In genomic region chr4:63752687-63753523, GRCm38 (mm10) we compare ENCODE assay signal across 8 mouse cellular contexts. TPM values are rescaled to one million over a fixed set of nuclear protein-coding genes. Genes with fewer than 3 reads are reported as not detected.
DNase-seq lines count a peak whose midpoint lies in the region; ATAC-seq and TF ChIP-seq lines count a peak whose summit lies in the region.

No protein-coding gene starts in this region.

- H3K4me3 ChIP-seq in heart, adult 2 months: no peak overlapping the region
- H3K4me3 ChIP-seq in kidney, embryonic 14.5 days (ENCODE audit: low read length): no peak overlapping the region
- H3K4me3 ChIP-seq in stomach, embryonic 15.5 days (replicated peaks): no peak overlapping the region
- H3K4me3 ChIP-seq in midbrain, embryonic 13.5 days (replicated peaks): no peak overlapping the region

- intact Hi-C loops in left cerebral cortex, postnatal 14 days (cut with DNase I): no loop called here
- intact Hi-C loops in heart, adult 2 months (cut with DNase I): no loop called here

- H3K4me2 ChIP-seq in kidney, embryonic 14.5 days (replicated peaks; ENCODE audit: low read depth, low read length): no peak overlapping the region
- H3K4me2 ChIP-seq in stomach, embryonic 15.5 days: no peak overlapping the region
- H3K4me2 ChIP-seq in midbrain, embryonic 13.5 days (replicated peaks): no peak overlapping the region

- no peaks in the 10 kb centered on the region for H3K79me2 ChIP-seq in heart, adult 2 months (replicated peaks; ENCODE audit: control insufficient read depth, insufficient read depth, low read length)

- H3K27me3 ChIP-seq in heart, adult 2 months (ENCODE audit: control insufficient read depth, insufficient read depth, low read length): no peaks in the 10 kb centered on the region
- H3K27me3 ChIP-seq in kidney, embryonic 14.5 days (ENCODE audit: control insufficient read depth, insufficient read depth, low read length): no peaks in the 10 kb centered on the region
- no peaks in the 10 kb centered on the region for H3K27me3 ChIP-seq in stomach, embryonic 15.5 days (replicated peaks)
- H3K27me3 ChIP-seq in midbrain, embryonic 13.5 days: no peaks in the 10 kb centered on the region; the same call in 1 of the 2 replicates

- TF ChIP-seq CTCF in heart, adult 2 months (IDR thresholded peaks at IDR 0.05): peak; percentile 16; the same call in 1 of the 2 replicates

- H3K4me1 ChIP-seq in heart, adult 2 months (ENCODE audit: control insufficient read depth, insufficient read depth, low read length): no peaks in the 10 kb centered on the region
- peaks cover 11% of the 10 kb centered on the region; the same call in 1 of the 2 replicates for H3K4me1 ChIP-seq in kidney, embryonic 14.5 days (ENCODE audit: control insufficient read depth, insufficient read depth, low read length)
- H3K4me1 ChIP-seq in stomach, embryonic 15.5 days: peaks cover 6% of the 10 kb centered on the region; the same call in 1 of the 2 replicates
- no peaks in the 10 kb centered on the region; the same call in 1 of the 2 replicates for H3K4me1 ChIP-seq in midbrain, embryonic 13.5 days (replicated peaks)

- H3K27ac ChIP-seq in heart, adult 2 months: no peak overlapping the region
- H3K27ac ChIP-seq in kidney, embryonic 14.5 days (ENCODE audit: low read depth, low read length): no peak overlapping the region
- no peak overlapping the region for H3K27ac ChIP-seq in stomach, embryonic 15.5 days
- H3K27ac ChIP-seq in midbrain, embryonic 13.5 days: no peak overlapping the region

- 25% methylated on average over 16 of the region's 16 CpGs for WGBS in heart, adult 2 months
- WGBS in kidney, embryonic 14.5 days: 47% methylated on average over 16 of the region's 16 CpGs
- 45% methylated on average over 16 of the region's 16 CpGs for WGBS in stomach, embryonic 15.5 days
- 70% methylated on average over 16 of the region's 16 CpGs for WGBS in midbrain, embryonic 13.5 days

- no peaks in the 10 kb centered on the region for H3K36me3 ChIP-seq in heart, adult 2 months (ENCODE audit: control insufficient read depth, insufficient read depth, low read length)
- H3K36me3 ChIP-seq in kidney, embryonic 14.5 days (ENCODE audit: control insufficient read depth, insufficient read depth, low read length): no peaks in the 10 kb centered on the region
- H3K36me3 ChIP-seq in stomach, embryonic 15.5 days: no peaks in the 10 kb centered on the region
- no peaks in the 10 kb centered on the region for H3K36me3 ChIP-seq in midbrain, embryonic 13.5 days

- no peak for TF ChIP-seq POLR2A in heart, adult 2 months (IDR thresholded peaks at IDR 0.05; ENCODE audit: insufficient read depth, low read depth, low read length)

- no peaks in the 10 kb centered on the region for H3K9me3 ChIP-seq in kidney, embryonic 14.5 days (ENCODE audit: control insufficient read depth, low read length)
- no peaks in the 10 kb centered on the region for H3K9me3 ChIP-seq in stomach, embryonic 15.5 days
- no peaks in the 10 kb centered on the region for H3K9me3 ChIP-seq in midbrain, embryonic 13.5 days

- H3K9ac ChIP-seq in heart, adult 2 months (ENCODE audit: low read depth, low read length): no peak overlapping the region
- no peak overlapping the region for H3K9ac ChIP-seq in kidney, embryonic 14.5 days (ENCODE audit: low read depth, low read length)
- H3K9ac ChIP-seq in stomach, embryonic 15.5 days: no peak overlapping the region
- no peak overlapping the region for H3K9ac ChIP-seq in midbrain, embryonic 13.5 days (replicated peaks)

- no peak for TF ChIP-seq EP300 in heart, adult 2 months (IDR thresholded peaks at IDR 0.05; ENCODE audit: insufficient read depth, low read depth, low read length)

- peak; percentile 59 for ATAC-seq in kidney, embryonic 14.5 days (ENCODE audit: low FRiP score, low TSS enrichment)
- ATAC-seq in stomach, embryonic 15.5 days (ENCODE audit: insufficient read depth, low FRiP score, low read depth): peak; percentile 43; the same call in 1 of the 2 replicates
- no peak for ATAC-seq in midbrain, embryonic 13.5 days

- peak; percentile 19 to 30 for DNase-seq in left cerebral cortex, postnatal 14 days (ENCODE audit: low spot score in 2 of 2)
- no peak for DNase-seq in left cerebral cortex, adult 11 months (ENCODE audit: low spot score)
- peak; percentile 66 for DNase-seq in adrenal gland, postnatal 10 days
- peak; percentile 22 to 26 for DNase-seq in heart, adult 2 months
- DNase-seq in lung, adult 18-20 months: peak; percentile 54 to 60

RNA-seq across cellular contexts. Expression of gene Tnfsf15, which starts 8.0 kb away (rescaled TPM):
- total RNA-seq in left cerebral cortex, postnatal 14 days (2021): under 1 TPM; 0.21 to 0.26 TPM
- total RNA-seq in adrenal gland, postnatal 10 days (2021): under 1 TPM; 0.21 to 0.33 TPM
- not detected for total RNA-seq in heart, adult 2 months (2021)
- polyA plus RNA-seq in heart, adult 2 months (2012; rRNA removed): 0.03 TPM in 1 of 2 replicates, not detected in the other
- 0.49 and 0.59 TPM in 2 replicates for polyA plus RNA-seq in kidney, embryonic 14.5 days (2014; fragmentation: Nextera tagmentation; extraction: Ambion mirVana)
- polyA plus RNA-seq in stomach, embryonic 15.5 days (2015; fragmentation: Nextera tagmentation; extraction: Ambion mirVana): 0.05 and 0.10 TPM in 2 replicates
- not detected in 2 replicates for polyA plus RNA-seq in midbrain, embryonic 13.5 days (2015; fragmentation: Nextera tagmentation; extraction: Ambion mirVana)
